Mouse (Mus musculus): ENCODE data around the gene Thoc7. TPM values are rescaled to one million over a fixed set of nuclear protein-coding genes. Genes with fewer than 3 reads are reported as not detected.
"Not testable (repeated sequence)": the region's sequence is repeated elsewhere in the genome, so short reads cannot be mapped to it uniquely, and the experiment has no call there.

Thoc7 gene
- polyA plus RNA-seq, 1 experiment from 2014 or later: 227 TPM

GRCm38 (mm10) chr14:13967607-13968006 lies 6.0 kb upstream of the Thoc7 start:
- no peak overlapping the region for H3K9ac ChIP-seq
- ATAC-seq (ENCODE audit: low FRiP score): no peak
- H3K36me3 ChIP-seq (replicated peaks): no peaks in the 10 kb centered on the region
- H3K9me3 ChIP-seq: no peaks in the 10 kb centered on the region
- no peak overlapping the region for H3K27ac ChIP-seq
- no peaks in the 10 kb centered on the region for H3K27me3 ChIP-seq
- H3K4me2 ChIP-seq: no peak overlapping the region
- WGBS: 41% methylated on average over 1 of the region's 1 CpGs
- peaks cover 5% of the 10 kb centered on the region; the same call in 1 of the 2 replicates for H3K4me1 ChIP-seq
- H3K4me3 ChIP-seq (replicated peaks): no peak overlapping the region

GRCm38 (mm10) chr14:13963527-13963926 lies 1.9 kb upstream of the Thoc7 start:
- H3K36me3 ChIP-seq (replicated peaks): no peaks in the 10 kb centered on the region
- H3K9me3 ChIP-seq: no peaks in the 10 kb centered on the region
- no peak for ATAC-seq (ENCODE audit: low FRiP score)
- H3K9ac ChIP-seq: no peak overlapping the region
- H3K27ac ChIP-seq: no peak overlapping the region
- peaks cover 19% of the 10 kb centered on the region for H3K4me1 ChIP-seq
- no peaks in the 10 kb centered on the region for H3K27me3 ChIP-seq
- no peak overlapping the region for H3K4me3 ChIP-seq (replicated peaks)
- WGBS: 86% methylated on average over 1 of the region's 1 CpGs
- no peak overlapping the region for H3K4me2 ChIP-seq

GRCm38 (mm10) chr14:13962476-13962875 lies 824 bp upstream of the Thoc7 start:
- Histone ChIP-seq H3K4me1 (peaks cover 27% of the 10 kb centered on the region), H3K27ac (no peak overlapping the region), H3K9me3 (no peaks in the 10 kb centered on the region), H3K36me3 (replicated peaks) (no peaks in the 10 kb centered on the region), H3K4me3 (replicated peaks) (no peak overlapping the region), H3K9ac (no peak overlapping the region), H3K27me3 (no peaks in the 10 kb centered on the region), H3K4me2 (no peak overlapping the region)
- 90% methylated on average over 6 of the region's 6 CpGs for WGBS
- no peak for ATAC-seq (ENCODE audit: low FRiP score)

- H3K4me3 ChIP-seq (replicated peaks): peak overlapping the region; percentile 96
- no peaks in the 10 kb centered on the region for H3K27me3 ChIP-seq
- peaks cover 27% of the 10 kb centered on the region for H3K4me1 ChIP-seq
- peak overlapping the region; percentile 66 for H3K4me2 ChIP-seq
- under 1% methylated on average over 46 of the region's 75 CpGs for WGBS
- no peaks in the 10 kb centered on the region for H3K9me3 ChIP-seq
- peak overlapping the region; percentile 99 for H3K9ac ChIP-seq
- peak overlapping the region; percentile 88 for H3K27ac ChIP-seq
- peaks cover 7% of the 10 kb centered on the region for H3K36me3 ChIP-seq (replicated peaks)
- peak; percentile 87 for ATAC-seq (ENCODE audit: low FRiP score)
These were observed 948 bp downstream of the Thoc7 start for GRCm38 (mm10) chr14:13960482-13961325.

GRCm38 (mm10) chr14:13960079-13960478 lies 1.6 kb downstream of the Thoc7 start:
- H3K4me1 ChIP-seq: peaks cover 27% of the 10 kb centered on the region
- 0% methylated on average over 9 of the region's 9 CpGs for WGBS
- H3K9ac ChIP-seq: peak overlapping the region; percentile 99
- peaks cover 14% of the 10 kb centered on the region for H3K36me3 ChIP-seq (replicated peaks)
- H3K9me3 ChIP-seq: no peaks in the 10 kb centered on the region
- peak overlapping the region; percentile 88; the same call in 1 of the 2 replicates for H3K27ac ChIP-seq
- no peaks in the 10 kb centered on the region for H3K27me3 ChIP-seq
- H3K4me3 ChIP-seq (replicated peaks): peak overlapping the region; percentile 96
- H3K4me2 ChIP-seq: peak overlapping the region; percentile 66
- peak; percentile 66 for ATAC-seq (ENCODE audit: low FRiP score)

- H3K9ac ChIP-seq; H3K4me3 ChIP-seq (replicated peaks); H3K27me3 ChIP-seq; H3K4me2 ChIP-seq; H3K27ac ChIP-seq; H3K9me3 ChIP-seq; ATAC-seq (ENCODE audit: low FRiP score); H3K4me1 ChIP-seq: not testable (repeated sequence)
- H3K36me3 ChIP-seq (replicated peaks): peaks cover 60% of the 10 kb centered on the region
- 92% methylated on average over 3 of the region's 3 CpGs for WGBS
These were observed 9.5 kb downstream of the Thoc7 start for GRCm38 (mm10) chr14:13952151-13952550.

- Histone ChIP-seq H3K9me3 (no peaks in the 10 kb centered on the region), H3K9ac (no peak overlapping the region), H3K27ac (no peak overlapping the region), H3K4me3 (replicated peaks) (no peak overlapping the region), H3K27me3 (no peaks in the 10 kb centered on the region), H3K4me1 (no peaks in the 10 kb centered on the region), H3K36me3 (replicated peaks) (peaks cover 57% of the 10 kb centered on the region), H3K4me2 (no peak overlapping the region)
- ATAC-seq (ENCODE audit: low FRiP score): no peak
These were observed 11.3 kb downstream of the Thoc7 start for GRCm38 (mm10) chr14:13950401-13950800.

GRCm38 (mm10) chr14:13948345-13948744 lies 13.3 kb downstream of the Thoc7 start:
- Histone ChIP-seq H3K4me3 (replicated peaks) (no peak overlapping the region), H3K27me3 (no peaks in the 10 kb centered on the region), H3K27ac (no peak overlapping the region), H3K36me3 (replicated peaks) (peaks cover 53% of the 10 kb centered on the region), H3K9me3 (no peaks in the 10 kb centered on the region), H3K9ac (no peak overlapping the region), H3K4me1 (no peaks in the 10 kb centered on the region), H3K4me2 (no peak overlapping the region)
- WGBS: 88% methylated on average over 7 of the region's 7 CpGs
- ATAC-seq (ENCODE audit: low FRiP score): no peak

GRCm38 (mm10) chr14:13944686-13945085 lies 17.0 kb downstream of the Thoc7 start:
- peaks cover 29% of the 10 kb centered on the region for H3K36me3 ChIP-seq (replicated peaks)
- H3K27me3 ChIP-seq: no peaks in the 10 kb centered on the region
- no peak overlapping the region for H3K27ac ChIP-seq
- H3K9me3 ChIP-seq: no peaks in the 10 kb centered on the region
- no peak overlapping the region for H3K9ac ChIP-seq
- H3K4me3 ChIP-seq (replicated peaks): no peak overlapping the region
- no peak overlapping the region for H3K4me2 ChIP-seq
- WGBS: 92% methylated on average over 4 of the region's 4 CpGs
- H3K4me1 ChIP-seq: no peaks in the 10 kb centered on the region
- ATAC-seq (ENCODE audit: low FRiP score): no peak

- no peaks in the 10 kb centered on the region for H3K9me3 ChIP-seq
- ATAC-seq (ENCODE audit: low FRiP score): no peak
- 47% methylated on average over 5 of the region's 5 CpGs for WGBS
- 0 out of 2 replicates have a peak, but pooled peaks cover 4% of the 10 kb centered on the region for H3K4me1 ChIP-seq
- H3K4me3 ChIP-seq (replicated peaks): 0 out of 2 replicates have a peak overlapping the region, but pooled peaks have one; percentile 26
- H3K27ac ChIP-seq: no peak overlapping the region
- no peaks in the 10 kb centered on the region for H3K36me3 ChIP-seq (replicated peaks)
- H3K27me3 ChIP-seq: no peaks in the 10 kb centered on the region
- no peak overlapping the region for H3K9ac ChIP-seq
- H3K4me2 ChIP-seq: peak overlapping the region; percentile 54
These were observed 27.6 kb downstream of the Thoc7 start for GRCm38 (mm10) chr14:13934052-13934371.

- peak overlapping the region; percentile 54 for H3K4me2 ChIP-seq
- no peaks in the 10 kb centered on the region for H3K27me3 ChIP-seq
- H3K9ac ChIP-seq: 0 out of 2 replicates have a peak overlapping the region, but pooled peaks have one; percentile 17
- H3K36me3 ChIP-seq (replicated peaks): no peaks in the 10 kb centered on the region
- H3K4me3 ChIP-seq (replicated peaks): peak overlapping the region; percentile 26
- 36% methylated on average over 30 of the region's 31 CpGs for WGBS
- peak; percentile 68 for ATAC-seq (ENCODE audit: low FRiP score)
- H3K9me3 ChIP-seq: no peaks in the 10 kb centered on the region
- H3K27ac ChIP-seq: no peak overlapping the region
- H3K4me1 ChIP-seq: 0 out of 2 replicates have a peak, but pooled peaks cover 4% of the 10 kb centered on the region
These were observed 28.2 kb downstream of the Thoc7 start for GRCm38 (mm10) chr14:13933290-13934051.

GRCm38 (mm10) chr14:13917630-13918029 lies 44.0 kb downstream of the Thoc7 start:
- H3K4me2 ChIP-seq: no peak overlapping the region
- no peak overlapping the region for H3K9ac ChIP-seq
- H3K9me3 ChIP-seq: no peaks in the 10 kb centered on the region
- no peaks in the 10 kb centered on the region for H3K27me3 ChIP-seq
- H3K27ac ChIP-seq: no peak overlapping the region
- no peaks in the 10 kb centered on the region for H3K4me1 ChIP-seq
- WGBS: 43% methylated on average over 3 of the region's 3 CpGs
- peak; percentile 82 for ATAC-seq (ENCODE audit: low FRiP score)
- no peak overlapping the region for H3K4me3 ChIP-seq (replicated peaks)
- H3K36me3 ChIP-seq (replicated peaks): no peaks in the 10 kb centered on the region
